9 mouse cellular contexts compared by ENCODE assay signal in genomic region chr5:113136951-113137487, GRCm38 (mm10). TPM values are rescaled to one million over a fixed set of nuclear protein-coding genes. Genes with fewer than 3 reads are reported as not detected.
DNase-seq lines count a peak whose midpoint lies in the region; ATAC-seq and TF ChIP-seq lines count a peak whose summit lies in the region.
"Had no signal": no experiment of that assay in that cellular context is flagged by ENCODE, and none has a peak within 500 bp of the region (broad histone marks: within the 10 kb centered on the region; RNA-seq: fewer than 3 reads in every experiment).

No protein-coding gene starts in this region.

- H3K4me1 ChIP-seq in liver, adult 2 months (ENCODE audit: control insufficient read depth, insufficient read depth, low read length): peaks cover 48% of the 10 kb centered on the region
- peaks cover 31% of the 10 kb centered on the region for H3K4me1 ChIP-seq in forebrain, embryonic 16.5 days (replicated peaks; ENCODE audit: control insufficient read depth, insufficient read depth, low read length)
- peaks cover 37% of the 10 kb centered on the region for H3K4me1 ChIP-seq in hindbrain, embryonic 15.5 days (replicated peaks)

- peaks cover 2% of the 10 kb centered on the region; the same call in 1 of the 2 replicates for H3K36me3 ChIP-seq in liver, adult 2 months (ENCODE audit: control insufficient read depth, insufficient read depth, low read length)
- no peaks in the 10 kb centered on the region for H3K36me3 ChIP-seq in forebrain, embryonic 16.5 days (ENCODE audit: control insufficient read depth, insufficient read depth)
- H3K36me3 ChIP-seq in hindbrain, embryonic 15.5 days: no peaks in the 10 kb centered on the region

- WGBS in liver, adult 2 months: 12% methylated on average over 13 of the region's 13 CpGs
- 53% methylated on average over 13 of the region's 13 CpGs for WGBS in forebrain, embryonic 16.5 days
- 71% methylated on average over 13 of the region's 13 CpGs for WGBS in hindbrain, embryonic 15.5 days

- H3K9me3 ChIP-seq in forebrain, embryonic 16.5 days (ENCODE audit: control insufficient read depth, low read length): peaks cover 4% of the 10 kb centered on the region; the same call in 1 of the 2 replicates
- no peaks in the 10 kb centered on the region for H3K9me3 ChIP-seq in hindbrain, embryonic 15.5 days

- H3K79me2 ChIP-seq in liver, adult 2 months (ENCODE audit: control insufficient read depth, insufficient read depth, low read length): peaks cover 61% of the 10 kb centered on the region

- no peak for ATAC-seq in forebrain, embryonic 16.5 days
- ATAC-seq in hindbrain, embryonic 15.5 days (ENCODE audit: low FRiP score, low read depth): no peak

- TF ChIP-seq CTCF in liver, adult 2 months (IDR thresholded peaks at IDR 0.05; ENCODE audit: low read depth, low read length): no peak

- H3K27ac ChIP-seq in liver, adult 2 months (replicated peaks; ENCODE audit: insufficient read depth, low read depth, low read length): peak overlapping the region; percentile 97
- H3K27ac ChIP-seq in forebrain, embryonic 16.5 days (ENCODE audit: low read length): no peak overlapping the region
- H3K27ac ChIP-seq in hindbrain, embryonic 15.5 days (replicated peaks): 0 out of 2 replicates have a peak overlapping the region, but pooled peaks have one; percentile 39

- peak overlapping the region; percentile 95 for H3K4me2 ChIP-seq in forebrain, embryonic 16.5 days (ENCODE audit: low read length)
- peak overlapping the region; percentile 89 for H3K4me2 ChIP-seq in hindbrain, embryonic 15.5 days

- H3K27me3 ChIP-seq in liver, adult 2 months (ENCODE audit: control insufficient read depth, insufficient read depth, low read length): no peaks in the 10 kb centered on the region
- H3K27me3 ChIP-seq in forebrain, embryonic 16.5 days (replicated peaks; ENCODE audit: control insufficient read depth, insufficient read depth, low read length): 0 out of 2 replicates have a peak, but pooled peaks cover 2% of the 10 kb centered on the region
- H3K27me3 ChIP-seq in hindbrain, embryonic 15.5 days: peaks cover 15% of the 10 kb centered on the region; the same call in 1 of the 2 replicates

- H3K4me3 ChIP-seq in liver, adult 2 months (ENCODE audit: insufficient read depth, low read depth, low read length): peak overlapping the region; percentile 93
- peak overlapping the region; percentile 58 for H3K4me3 ChIP-seq in forebrain, embryonic 16.5 days (replicated peaks; ENCODE audit: low read length)
- H3K4me3 ChIP-seq in hindbrain, embryonic 15.5 days: peak overlapping the region; percentile 50

- peak; percentile 90 for DNase-seq in liver, adult 2 months (ENCODE audit: extremely low read depth, low read depth, low spot score)
- DNase-seq in liver: no peak
- peak; percentile 64 for DNase-seq in lung, postnatal 36 days
- DNase-seq in layer of hippocampus, postnatal 36 days: no peak
- no peak for DNase-seq in adrenal gland, adult 8-10 months
- DNase-seq in spleen, postnatal 10 days (ENCODE audit: low spot score in 2 of 2): no peak

- TF ChIP-seq POLR2A in liver, adult 2 months (IDR thresholded peaks at IDR 0.05; ENCODE audit: extremely low read depth, insufficient read depth, low read length): 0 out of 2 replicates have a peak, but pooled peaks have one; percentile 53

- peak overlapping the region; percentile 95 for H3K9ac ChIP-seq in liver, adult 2 months (ENCODE audit: low read depth, low read length)
- peak overlapping the region; percentile 71; the same call in 1 of the 2 replicates for H3K9ac ChIP-seq in forebrain, embryonic 16.5 days (replicated peaks; ENCODE audit: low read depth, low read length)
- H3K9ac ChIP-seq in hindbrain, embryonic 15.5 days: 0 out of 2 replicates have a peak overlapping the region, but pooled peaks have one; percentile 64

RNA-seq across cellular contexts. Expression of gene Crybb3, which starts 55.6 kb away (rescaled TPM):
- total RNA-seq in liver, adult 2 months (2014; rRNA removed): 0.27 and 2.3 TPM in 2 replicates
- polyA plus RNA-seq in liver, adult 2 months (2012; rRNA removed): 2.4 and 4.3 TPM in 2 replicates
- 0.56 and 0.94 TPM in 2 replicates for polyA plus RNA-seq in forebrain, embryonic 16.5 days (2015; fragmentation: Nextera tagmentation; extraction: Ambion mirVana)
- 1.1 and 1.6 TPM in 2 replicates for polyA plus RNA-seq in hindbrain, embryonic 15.5 days (2015; fragmentation: Nextera tagmentation; extraction: Ambion mirVana)
- 1 to 10 TPM; 1.6 to 3.3 TPM for total RNA-seq in layer of hippocampus, postnatal 36 days (2021)
- total RNA-seq in adrenal gland, adult 8-10 months (2022): 1 to 10 TPM in 2 of 4 experiments, under 1 TPM in 1, not detected in 1; 0.84 to 2.6 (median 2.3) TPM
- total RNA-seq: MEL had no signal

Comparison
In these comparisons a context has a peak if more than half of its experiments do, and no peak if none do; other contexts are left out.
1. DNase-seq: peak in liver, adult 2 months (single experiment) and lung, postnatal 36 days (single experiment); none in liver (single experiment), layer of hippocampus, postnatal 36 days (0 of 2), adrenal gland, adult 8-10 months (single experiment) and spleen, postnatal 10 days (0 of 2).
2. Peak in every context shown above with its lines, with median percentiles within 50 percentile points of each other: H3K4me3 ChIP-seq and H3K9ac ChIP-seq.